Mouse (Mus musculus): ENCODE measurements around the gene Anxa2.

DNA sequence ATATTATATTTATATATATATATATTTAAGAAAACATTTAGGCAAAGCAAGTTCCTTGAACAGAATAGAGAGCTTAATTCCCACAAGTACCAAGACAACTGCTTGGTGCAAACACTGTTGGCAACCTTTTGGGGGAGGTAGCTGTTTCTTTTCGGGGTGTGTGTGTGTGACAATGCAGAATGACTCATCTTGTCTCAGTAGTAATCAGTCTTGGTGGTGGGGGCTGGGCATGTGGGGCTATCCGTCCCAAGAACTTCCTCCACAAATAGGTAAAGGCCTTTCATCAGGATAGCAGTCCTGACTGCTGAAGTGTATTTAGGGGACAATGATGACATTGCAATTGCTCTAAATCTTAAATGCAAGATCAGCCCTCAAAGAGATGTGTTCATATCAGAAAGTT lies 9.6 kb downstream of the Anxa2 start:
- TF ChIP-seq CTCF (IDR thresholded peaks at IDR 0.05; ENCODE audit: low read depth) (no peak), EP300 (IDR thresholded peaks at IDR 0.05; ENCODE audit: low read depth) (no peak)

Data from liver, postnatal 0 days (tissue).